Mouse (Mus musculus) ovary, postnatal 10 days (tissue): ENCODE measurements around the gene Proser1.
A peak's percentile ranks its signal among the peaks of the same experiment; 100 is the strongest.

Experiments used
- DNase-seq: peaks from one replicate; pipeline ENCODE4 v3.0.0; 2022; ENCODE audit warnings: low spot score

Proser1 gene

GRCm38 (mm10) chr3:53463046-53463764 lies at the start of gene Proser1, which contains the start of gene Nhlrc3:
Proser1 (plus strand) TSS chr3:53463666.
Nhlrc3 (minus strand) TSS chr3:53463332.
- peak; percentile 93 for DNase-seq

GRCm38 (mm10) chr3:53413959-53414358 lies 49.5 kb upstream of the Proser1 start:
- no peak for DNase-seq

- no peak for DNase-seq
Observed at GRCm38 (mm10) chr3:53416036-53416506, 47.4 kb upstream of the Proser1 start.

- no peak for DNase-seq
Observed at GRCm38 (mm10) chr3:53417701-53418100, 45.8 kb upstream of the Proser1 start.

- no peak for DNase-seq
Observed at GRCm38 (mm10) chr3:53421656-53422055, 41.8 kb upstream of the Proser1 start.

GRCm38 (mm10) chr3:53422691-53423090 lies 40.8 kb upstream of the Proser1 start:
- DNase-seq: no peak

- DNase-seq: no peak
Observed at GRCm38 (mm10) chr3:53423576-53423975, 39.9 kb upstream of the Proser1 start.

GRCm38 (mm10) chr3:53434610-53435009 lies 28.9 kb upstream of the Proser1 start:
- no peak for DNase-seq

- DNase-seq: no peak
Observed at GRCm38 (mm10) chr3:53436550-53436949, 26.9 kb upstream of the Proser1 start.

GRCm38 (mm10) chr3:53445540-53445939 lies 17.9 kb upstream of the Proser1 start:
- no peak for DNase-seq

- no peak for DNase-seq
Observed at GRCm38 (mm10) chr3:53446801-53447200, 16.7 kb upstream of the Proser1 start.

GRCm38 (mm10) chr3:53448208-53448607 lies 15.3 kb upstream of the Proser1 start:
- no peak for DNase-seq

- no peak for DNase-seq
Observed at GRCm38 (mm10) chr3:53450666-53451065, 12.8 kb upstream of the Proser1 start.

- DNase-seq: no peak
Observed at GRCm38 (mm10) chr3:53452351-53452750, 11.1 kb upstream of the Proser1 start.

- DNase-seq: no peak
Observed at GRCm38 (mm10) chr3:53453346-53453745, 10.1 kb upstream of the Proser1 start.

- no peak for DNase-seq
Observed at GRCm38 (mm10) chr3:53454005-53454404, 9.5 kb upstream of the Proser1 start.

- DNase-seq: no peak
Observed at GRCm38 (mm10) chr3:53454561-53454960, 8.9 kb upstream of the Proser1 start.

- DNase-seq: no peak
Observed at GRCm38 (mm10) chr3:53454984-53455383, 8.5 kb upstream of the Proser1 start.

GRCm38 (mm10) chr3:53457750-53458149 lies 5.7 kb upstream of the Proser1 start:
- DNase-seq: no peak

- DNase-seq: no peak
Observed at GRCm38 (mm10) chr3:53460106-53460505, 3.4 kb upstream of the Proser1 start.

GRCm38 (mm10) chr3:53462701-53463045 lies 793 bp upstream of the Proser1 start:
- no peak for DNase-seq

- no peak for DNase-seq
Observed at GRCm38 (mm10) chr3:53463765-53464114, 274 bp downstream of the Proser1 start.

- no peak for DNase-seq
Observed at GRCm38 (mm10) chr3:53464146-53464698, 756 bp downstream of the Proser1 start.

- no peak for DNase-seq
Observed at GRCm38 (mm10) chr3:53465330-53465729, 1.9 kb downstream of the Proser1 start.
